Mouse (Mus musculus): ENCODE measurements around the gene Gm17268.

Gm17268 gene

GRCm38 (mm10) chr11:82038535-82038934, at the start of gene Gm17268:
TSS of gene Gm17268 (minus strand) at chr11:82038562.
- no peak for DNase-seq (ENCODE audit: low spot score in 2 of 2)

GRCm38 (mm10) chr11:82084360-82084759, 46.0 kb upstream of the Gm17268 start:
- no peak for DNase-seq (ENCODE audit: low spot score in 2 of 2)

- no peak for DNase-seq (ENCODE audit: low spot score in 2 of 2)
Measured at GRCm38 (mm10) chr11:82080865-82081264, 42.5 kb upstream of the Gm17268 start.

- DNase-seq (ENCODE audit: low spot score in 2 of 2), result no peak
Measured at GRCm38 (mm10) chr11:82078136-82078730, 39.9 kb upstream of the Gm17268 start.

GRCm38 (mm10) chr11:82077031-82077430, 38.7 kb upstream of the Gm17268 start:
- no peak for DNase-seq (ENCODE audit: low spot score in 2 of 2)

- DNase-seq (ENCODE audit: low spot score in 2 of 2), result no peak
Measured at GRCm38 (mm10) chr11:82073686-82074085, 35.3 kb upstream of the Gm17268 start.

- no peak for DNase-seq (ENCODE audit: low spot score in 2 of 2)
Measured at GRCm38 (mm10) chr11:82072984-82073383, 34.6 kb upstream of the Gm17268 start.

- no peak for DNase-seq (ENCODE audit: low spot score in 2 of 2)
Measured at GRCm38 (mm10) chr11:82072374-82072773, 34.0 kb upstream of the Gm17268 start.

- no peak for DNase-seq (ENCODE audit: low spot score in 2 of 2)
Measured at GRCm38 (mm10) chr11:82071076-82071475, 32.7 kb upstream of the Gm17268 start.

- DNase-seq (ENCODE audit: low spot score in 2 of 2), result no peak
Measured at GRCm38 (mm10) chr11:82066953-82067571, 28.7 kb upstream of the Gm17268 start.

GRCm38 (mm10) chr11:82063454-82063853, 25.1 kb upstream of the Gm17268 start:
- no peak for DNase-seq (ENCODE audit: low spot score in 2 of 2)

- DNase-seq (ENCODE audit: low spot score in 2 of 2), result no peak
Measured at GRCm38 (mm10) chr11:82062226-82062625, 23.9 kb upstream of the Gm17268 start.

GRCm38 (mm10) chr11:82057646-82058045, 19.3 kb upstream of the Gm17268 start, which contains the start of gene Ccl11:
TSS of gene Ccl11 (plus strand) at chr11:82057823.
- peak; percentile 15 to 49 for DNase-seq (ENCODE audit: low spot score in 2 of 2)

- no peak for DNase-seq (ENCODE audit: low spot score in 2 of 2)
Measured at GRCm38 (mm10) chr11:82053849-82054248, 15.5 kb upstream of the Gm17268 start.

- DNase-seq (ENCODE audit: low spot score in 2 of 2), result no peak
Measured at GRCm38 (mm10) chr11:82047746-82048415, 9.5 kb upstream of the Gm17268 start.

- DNase-seq (ENCODE audit: low spot score in 2 of 2), result peak in 1 of 2 experiments; percentile 19
Measured at GRCm38 (mm10) chr11:82045471-82045870, 7.1 kb upstream of the Gm17268 start, which contains the start of gene Ccl7. TSS of gene Ccl7 (plus strand) at chr11:82045712.

GRCm38 (mm10) chr11:82041671-82042080, 3.3 kb upstream of the Gm17268 start:
- DNase-seq (ENCODE audit: low spot score in 2 of 2), result no peak

- DNase-seq (ENCODE audit: low spot score in 2 of 2), result no peak
Measured at GRCm38 (mm10) chr11:82039132-82039660, 834 bp upstream of the Gm17268 start.

- no peak for DNase-seq (ENCODE audit: low spot score in 2 of 2)
Measured at GRCm38 (mm10) chr11:82035857-82036256, 2.5 kb downstream of the Gm17268 start.

- DNase-seq (ENCODE audit: low spot score in 2 of 2), result peak; percentile 32 to 46
Measured at GRCm38 (mm10) chr11:82035356-82035755, 3.0 kb downstream of the Gm17268 start, which contains the start of gene Ccl2. TSS of gene Ccl2 (plus strand) at chr11:82035571.

- DNase-seq (ENCODE audit: low spot score in 2 of 2), result no peak
Measured at GRCm38 (mm10) chr11:82034446-82034845, 3.9 kb downstream of the Gm17268 start.

GRCm38 (mm10) chr11:82032678-82033344, 5.6 kb downstream of the Gm17268 start:
- DNase-seq (ENCODE audit: low spot score in 2 of 2), result no peak
